Mouse (Mus musculus): ENCODE results near the gene Fbxo28. TPM values are rescaled to one million over a fixed set of nuclear protein-coding genes. Genes with fewer than 3 reads are reported as not detected.

Gene Fbxo28
- polyA plus RNA-seq, 1 experiment from 2014 or later: 19.0 TPM

DNA sequence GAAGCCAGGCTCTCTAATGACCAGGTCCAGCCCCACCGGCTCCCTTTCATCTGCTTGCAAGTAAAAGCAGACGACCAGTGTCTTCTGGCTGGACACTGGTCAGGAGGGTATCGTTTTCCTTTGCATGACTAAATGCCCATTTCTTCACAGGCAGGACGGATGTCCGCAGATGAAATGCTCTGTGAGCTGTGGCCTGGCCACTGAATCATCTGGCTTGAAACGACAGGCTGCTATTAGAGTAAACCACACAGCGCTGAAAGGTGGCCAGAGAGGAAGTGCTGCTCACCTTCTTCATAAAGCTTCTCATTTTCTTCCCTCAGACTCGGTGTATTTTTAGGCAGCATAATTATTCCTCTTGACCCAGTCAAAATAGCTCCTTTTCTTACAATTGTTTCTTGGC lies 27.4 kb upstream of the Fbxo28 start:
- Histone ChIP-seq H3K36me3 (no peaks in the 10 kb centered on the region), H3K4me3 (no peak overlapping the region), H3K9me3 (no peaks in the 10 kb centered on the region), H3K27me3 (ENCODE audit: insufficient read depth, poor library complexity, severe bottlenecking) (peaks cover 3% of the 10 kb centered on the region), H3K4me1 (0 out of 2 replicates have a peak, but pooled peaks cover 5% of the 10 kb centered on the region), H3K27ac (no peak overlapping the region)
- WGBS: 68% methylated on average over 8 of the region's 8 CpGs
- DNase-seq (ENCODE audit: low spot score): no peak

DNA sequence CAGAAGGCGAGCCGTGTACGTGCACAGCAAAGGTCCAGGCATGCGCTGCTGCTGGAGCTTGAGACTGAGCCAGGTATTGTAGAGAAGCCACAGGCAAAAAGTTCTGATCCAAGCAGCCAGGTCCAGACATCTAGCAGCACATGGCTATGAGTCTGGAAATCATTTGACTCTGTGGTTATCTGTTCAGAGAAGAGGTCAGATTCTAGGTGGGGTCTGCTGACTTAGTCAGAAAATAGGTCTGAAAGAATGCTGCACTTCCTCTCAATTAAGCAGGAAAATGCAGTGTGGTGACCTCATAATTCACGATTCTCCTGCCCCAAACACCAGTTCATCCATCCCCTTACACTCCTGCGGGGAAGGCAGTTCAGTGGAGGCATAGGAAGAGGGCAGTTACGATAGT lies 26.9 kb upstream of the Fbxo28 start:
- DNase-seq (ENCODE audit: low spot score): no peak
- Histone ChIP-seq H3K27ac (no peak overlapping the region), H3K9me3 (no peaks in the 10 kb centered on the region), H3K4me1 (0 out of 2 replicates have a peak, but pooled peaks cover 5% of the 10 kb centered on the region), H3K27me3 (ENCODE audit: insufficient read depth, poor library complexity, severe bottlenecking) (no peaks in the 10 kb centered on the region; the same call in 1 of the 2 replicates), H3K36me3 (no peaks in the 10 kb centered on the region), H3K4me3 (no peak overlapping the region)
- 75% methylated on average over 7 of the region's 7 CpGs for WGBS

DNA sequence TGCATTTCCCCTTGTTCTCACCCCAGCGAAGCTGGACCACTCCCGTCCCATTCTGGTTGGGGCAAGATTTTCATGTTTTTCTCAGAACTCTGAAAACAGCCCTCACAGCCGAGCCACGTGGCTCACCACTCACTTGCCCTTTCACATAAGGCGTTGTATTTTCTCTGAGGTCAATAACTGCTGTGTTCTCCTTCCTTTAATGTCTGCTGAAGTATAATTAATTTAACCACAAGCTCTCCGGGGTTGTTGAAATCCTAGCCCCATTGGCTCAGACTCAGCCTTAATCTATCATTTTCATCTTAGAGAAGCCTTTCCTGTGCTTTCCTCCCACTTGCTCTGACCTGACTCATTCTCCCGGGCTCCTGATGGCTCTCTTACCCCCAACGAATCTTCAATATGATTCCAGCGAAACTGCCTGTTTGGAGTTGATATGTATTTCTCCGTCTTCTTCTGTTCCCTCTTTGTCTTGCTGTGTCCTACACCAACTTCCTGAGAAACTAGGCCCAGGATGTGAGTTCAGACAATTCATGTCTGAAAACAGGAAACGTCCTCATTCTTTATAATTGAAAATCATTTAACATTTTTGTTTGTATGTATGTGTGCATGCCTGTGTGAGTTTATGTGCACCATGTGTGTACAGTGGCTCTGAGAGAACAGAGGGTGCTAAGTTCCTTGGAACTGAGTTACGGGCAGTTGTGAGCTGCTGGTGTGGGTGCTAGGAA lies 22.4 kb upstream of the Fbxo28 start:
- H3K9me3 ChIP-seq: no peaks in the 10 kb centered on the region
- no peaks in the 10 kb centered on the region; the same call in 1 of the 2 replicates for H3K27me3 ChIP-seq (ENCODE audit: insufficient read depth, poor library complexity, severe bottlenecking)
- H3K4me3 ChIP-seq: no peak overlapping the region
- DNase-seq (ENCODE audit: low spot score): no peak
- H3K27ac ChIP-seq: no peak overlapping the region
- 79% methylated on average over 12 of the region's 12 CpGs for WGBS
- H3K4me1 ChIP-seq: 0 out of 2 replicates have a peak, but pooled peaks cover 4% of the 10 kb centered on the region
- H3K36me3 ChIP-seq: no peaks in the 10 kb centered on the region

DNA sequence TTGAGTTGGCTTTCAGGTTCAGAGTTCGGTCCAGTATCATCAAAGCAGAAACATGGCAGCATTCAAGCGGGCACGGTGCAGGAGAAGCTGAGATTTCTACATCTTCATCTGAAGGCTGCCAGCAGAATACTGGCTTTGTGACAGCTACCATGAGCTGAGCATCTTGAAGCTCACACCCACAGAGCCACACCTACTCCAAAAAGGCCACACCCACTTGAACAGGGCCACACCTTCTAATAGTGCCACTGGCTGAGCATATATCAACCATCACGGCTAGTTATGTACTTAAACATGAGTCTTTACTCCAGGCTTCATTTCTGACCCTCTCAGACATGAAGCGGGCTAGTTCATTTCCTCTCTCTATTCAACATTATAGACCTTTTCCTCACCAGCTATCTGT lies 21.3 kb upstream of the Fbxo28 start:
- DNase-seq (ENCODE audit: low spot score): no peak
- Histone ChIP-seq H3K27me3 (ENCODE audit: insufficient read depth, poor library complexity, severe bottlenecking) (no peaks in the 10 kb centered on the region), H3K4me1 (0 out of 2 replicates have a peak, but pooled peaks cover 2% of the 10 kb centered on the region), H3K4me3 (no peak overlapping the region), H3K36me3 (no peaks in the 10 kb centered on the region), H3K27ac (no peak overlapping the region), H3K9me3 (no peaks in the 10 kb centered on the region)
- WGBS: 84% methylated on average over 5 of the region's 5 CpGs

DNA sequence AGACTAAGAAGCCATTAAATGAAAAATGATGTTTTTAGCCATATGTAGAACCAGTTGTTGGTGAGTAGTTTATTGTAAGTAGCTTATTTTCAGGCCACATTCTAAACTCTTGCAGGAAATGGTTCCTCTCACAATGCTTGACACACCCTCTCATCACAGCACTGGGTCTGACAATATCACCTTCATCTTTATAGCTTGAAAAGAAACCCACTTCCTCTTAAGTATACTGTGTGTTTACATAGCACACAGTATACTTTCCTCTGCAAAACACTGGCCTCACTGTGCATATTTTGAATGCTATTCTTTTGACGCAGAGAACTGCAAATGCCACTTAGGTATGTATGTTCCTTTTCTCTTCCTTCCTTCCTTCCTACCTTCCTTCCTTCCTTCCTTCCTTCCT lies 16.7 kb upstream of the Fbxo28 start:
- H3K9me3 ChIP-seq: no peaks in the 10 kb centered on the region
- no peaks in the 10 kb centered on the region for H3K27me3 ChIP-seq (ENCODE audit: insufficient read depth, poor library complexity, severe bottlenecking)
- H3K27ac ChIP-seq: no peak overlapping the region
- H3K4me1 ChIP-seq: 0 out of 2 replicates have a peak, but pooled peaks cover 2% of the 10 kb centered on the region
- H3K36me3 ChIP-seq: no peaks in the 10 kb centered on the region
- no peak for DNase-seq (ENCODE audit: low spot score)
- no peak overlapping the region for H3K4me3 ChIP-seq
- 62% methylated on average over 1 of the region's 1 CpGs for WGBS

DNA sequence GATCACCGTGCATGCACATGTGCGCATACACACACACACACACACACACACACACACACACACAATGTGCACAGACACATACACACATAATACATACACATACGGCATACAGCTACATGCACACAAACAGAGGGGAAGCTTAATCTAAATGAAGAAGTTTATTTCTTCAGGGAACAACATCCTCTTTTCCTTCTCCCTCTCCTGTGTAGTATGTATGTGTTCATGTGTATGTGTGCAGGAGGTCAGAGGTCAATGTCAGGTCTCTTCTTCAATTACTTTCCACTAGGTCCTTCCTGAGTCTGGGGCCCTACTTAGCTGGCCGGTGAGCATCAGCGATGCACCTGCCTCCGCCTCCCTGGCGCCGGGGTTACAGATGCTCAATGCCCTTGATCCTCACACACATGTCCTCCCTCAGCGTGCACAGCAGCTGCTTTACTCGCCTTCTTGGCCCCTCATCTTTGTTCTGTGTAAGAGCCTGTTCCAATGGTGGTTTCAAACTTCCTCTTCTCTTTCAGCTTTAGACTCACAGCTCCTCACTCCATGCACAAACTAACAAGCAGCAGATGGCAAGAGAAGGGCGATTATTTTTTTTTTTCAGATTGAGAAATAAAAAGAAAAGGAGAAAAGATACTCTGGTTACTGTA lies 13.2 kb upstream of the Fbxo28 start:
- Histone ChIP-seq H3K9me3 (no peaks in the 10 kb centered on the region), H3K4me1 (0 out of 2 replicates have a peak, but pooled peaks cover 2% of the 10 kb centered on the region), H3K36me3 (no peaks in the 10 kb centered on the region), H3K27ac (no peak overlapping the region), H3K27me3 (ENCODE audit: insufficient read depth, poor library complexity, severe bottlenecking) (no peaks in the 10 kb centered on the region), H3K4me3 (no peak overlapping the region)
- 83% methylated on average over 11 of the region's 11 CpGs for WGBS
- no peak for DNase-seq (ENCODE audit: low spot score)

DNA sequence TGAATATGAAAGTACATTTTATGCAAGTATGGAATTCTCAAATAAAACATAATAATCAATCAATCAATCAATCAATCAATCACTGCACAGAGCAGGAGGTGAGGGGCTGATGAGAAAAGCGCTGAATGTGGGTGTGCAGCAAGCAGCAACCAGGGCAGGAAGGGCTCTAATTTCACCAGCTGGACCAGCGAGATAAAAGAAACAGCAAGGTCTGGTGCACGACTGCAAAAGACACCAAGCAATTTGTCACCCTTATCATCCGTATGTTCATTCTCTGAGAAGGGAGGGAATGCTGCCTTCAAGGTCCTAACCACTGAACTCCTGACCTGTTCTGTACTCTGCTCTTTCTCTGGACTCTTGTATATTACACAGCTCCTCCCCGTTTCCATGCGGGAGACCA lies 8.1 kb upstream of the Fbxo28 start:
- DNase-seq (ENCODE audit: low spot score): no peak
- Histone ChIP-seq H3K4me1 (peaks cover 4% of the 10 kb centered on the region; the same call in 1 of the 2 replicates), H3K36me3 (no peaks in the 10 kb centered on the region), H3K4me3 (no peak overlapping the region), H3K27ac (no peak overlapping the region), H3K9me3 (0 out of 2 replicates have a peak, but pooled peaks cover 3% of the 10 kb centered on the region), H3K27me3 (ENCODE audit: insufficient read depth, poor library complexity, severe bottlenecking) (no peaks in the 10 kb centered on the region)
- WGBS: 61% methylated on average over 6 of the region's 6 CpGs

DNA sequence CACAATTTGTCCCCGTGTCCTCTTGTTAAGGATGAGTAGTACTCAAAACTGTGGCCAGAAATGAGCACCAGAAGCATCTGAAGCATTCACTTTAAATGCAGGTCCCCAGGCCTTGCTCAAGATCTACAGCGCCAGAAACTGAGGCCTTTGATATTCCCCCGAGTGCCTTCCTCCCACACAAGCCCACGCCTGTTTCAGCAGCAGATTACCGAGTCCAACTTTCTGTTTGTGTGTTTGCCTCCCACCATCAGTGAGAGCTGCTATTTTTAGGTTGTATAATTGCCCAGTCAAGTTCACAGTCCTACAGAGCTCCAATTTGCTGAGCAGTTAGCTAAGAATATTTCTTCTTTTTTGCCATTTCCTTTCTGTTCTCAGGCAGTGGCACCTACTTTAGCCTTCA lies 5.1 kb upstream of the Fbxo28 start:
- 48% methylated on average over 5 of the region's 5 CpGs for WGBS
- no peak overlapping the region for H3K27ac ChIP-seq
- no peaks in the 10 kb centered on the region for H3K27me3 ChIP-seq (ENCODE audit: insufficient read depth, poor library complexity, severe bottlenecking)

DNA sequence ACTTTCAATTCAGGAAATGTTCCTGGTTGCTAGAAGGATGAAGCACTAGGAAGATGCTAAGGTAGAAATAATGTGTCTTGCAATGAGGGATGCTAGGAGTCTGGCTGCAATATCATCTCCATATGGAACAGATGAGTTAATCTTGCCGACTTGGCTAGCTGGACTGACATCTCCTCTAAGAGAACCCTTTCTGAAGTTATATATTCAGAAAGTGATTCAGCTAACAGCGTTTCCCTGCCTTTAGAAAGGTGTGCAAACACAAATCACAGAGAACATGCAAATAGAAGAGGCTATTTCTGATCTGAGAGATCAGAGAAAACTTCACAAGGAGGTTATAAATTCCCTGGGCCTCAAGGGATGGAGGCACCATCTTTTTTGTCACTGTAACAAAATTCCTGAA lies 4.4 kb upstream of the Fbxo28 start:
- Histone ChIP-seq H3K27ac (no peak overlapping the region), H3K27me3 (ENCODE audit: insufficient read depth, poor library complexity, severe bottlenecking) (no peaks in the 10 kb centered on the region), H3K4me3 (no peak overlapping the region), H3K9me3 (0 out of 2 replicates have a peak, but pooled peaks cover 3% of the 10 kb centered on the region), H3K36me3 (no peaks in the 10 kb centered on the region), H3K4me1 (peaks cover 4% of the 10 kb centered on the region; the same call in 1 of the 2 replicates)
- WGBS: 69% methylated on average over 2 of the region's 2 CpGs
- DNase-seq (ENCODE audit: low spot score): no peak

More for the DNA sequence above, 5.1 kb upstream of the Fbxo28 start:
- Histone ChIP-seq H3K4me3 (no peak overlapping the region), H3K9me3 (0 out of 2 replicates have a peak, but pooled peaks cover 3% of the 10 kb centered on the region), H3K36me3 (no peaks in the 10 kb centered on the region), H3K4me1 (peaks cover 4% of the 10 kb centered on the region; the same call in 1 of the 2 replicates)
- no peak for DNase-seq (ENCODE audit: low spot score)

DNA sequence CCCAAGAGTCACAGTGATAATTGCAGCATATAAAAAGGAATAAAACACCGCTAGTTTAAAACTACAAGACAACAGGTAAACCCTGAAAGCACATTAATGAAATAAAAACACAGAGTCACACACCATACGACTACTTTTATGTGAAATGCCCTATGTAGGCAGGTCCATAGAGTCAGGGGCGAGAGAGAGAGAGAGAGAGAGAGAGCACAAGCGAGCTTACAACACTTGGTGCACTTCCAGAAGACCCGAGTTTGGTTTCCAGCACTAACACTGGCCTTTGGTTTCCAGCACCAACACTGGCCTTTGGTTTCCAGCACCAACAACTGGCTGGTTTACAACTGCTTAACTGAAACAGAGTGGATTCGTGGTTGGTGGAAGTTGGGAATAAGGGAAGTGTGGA lies 564 bp upstream of the Fbxo28 start:
- H3K27ac ChIP-seq: peak overlapping the region; percentile 99

DNA sequence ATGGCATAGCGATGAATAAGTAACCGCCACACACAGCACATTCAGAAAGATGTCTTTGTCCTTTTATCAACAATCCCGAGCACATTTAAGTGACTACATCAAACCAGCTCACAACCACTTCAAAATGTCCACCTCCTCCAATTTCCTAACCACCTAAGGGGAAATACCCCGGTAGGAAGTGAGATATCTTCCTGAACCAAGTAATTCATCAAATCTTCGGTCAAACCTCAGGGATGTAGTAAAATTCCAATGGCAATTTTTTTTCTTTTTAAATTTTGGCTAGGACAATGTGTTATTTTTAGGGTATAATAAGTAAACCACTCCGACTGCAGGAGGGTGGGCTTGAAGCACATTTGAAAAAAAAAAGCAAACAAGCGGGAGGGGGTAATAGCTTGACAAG lies 1.1 kb downstream of the Fbxo28 start:
- Histone ChIP-seq H3K36me3 (peaks cover 6% of the 10 kb centered on the region), H3K27ac (no peak overlapping the region; the same call in 1 of the 2 replicates), H3K9me3 (no peaks in the 10 kb centered on the region), H3K4me3 (peak overlapping the region; percentile 100), H3K27me3 (ENCODE audit: insufficient read depth, poor library complexity, severe bottlenecking) (no peaks in the 10 kb centered on the region), H3K4me1 (peaks cover 10% of the 10 kb centered on the region; the same call in 1 of the 2 replicates)
- WGBS: 38% methylated on average over 7 of the region's 7 CpGs
- DNase-seq (ENCODE audit: low spot score): no peak

More for the DNA sequence above, 564 bp upstream of the Fbxo28 start:
- no peaks in the 10 kb centered on the region for H3K27me3 ChIP-seq (ENCODE audit: insufficient read depth, poor library complexity, severe bottlenecking)
- H3K36me3 ChIP-seq: peaks cover 6% of the 10 kb centered on the region; the same call in 1 of the 2 replicates
- no peaks in the 10 kb centered on the region for H3K9me3 ChIP-seq
- peak overlapping the region; percentile 100 for H3K4me3 ChIP-seq
- H3K4me1 ChIP-seq: peaks cover 14% of the 10 kb centered on the region; the same call in 1 of the 2 replicates
- no peak for DNase-seq (ENCODE audit: low spot score)
- 37% methylated on average over 6 of the region's 6 CpGs for WGBS

DNA sequence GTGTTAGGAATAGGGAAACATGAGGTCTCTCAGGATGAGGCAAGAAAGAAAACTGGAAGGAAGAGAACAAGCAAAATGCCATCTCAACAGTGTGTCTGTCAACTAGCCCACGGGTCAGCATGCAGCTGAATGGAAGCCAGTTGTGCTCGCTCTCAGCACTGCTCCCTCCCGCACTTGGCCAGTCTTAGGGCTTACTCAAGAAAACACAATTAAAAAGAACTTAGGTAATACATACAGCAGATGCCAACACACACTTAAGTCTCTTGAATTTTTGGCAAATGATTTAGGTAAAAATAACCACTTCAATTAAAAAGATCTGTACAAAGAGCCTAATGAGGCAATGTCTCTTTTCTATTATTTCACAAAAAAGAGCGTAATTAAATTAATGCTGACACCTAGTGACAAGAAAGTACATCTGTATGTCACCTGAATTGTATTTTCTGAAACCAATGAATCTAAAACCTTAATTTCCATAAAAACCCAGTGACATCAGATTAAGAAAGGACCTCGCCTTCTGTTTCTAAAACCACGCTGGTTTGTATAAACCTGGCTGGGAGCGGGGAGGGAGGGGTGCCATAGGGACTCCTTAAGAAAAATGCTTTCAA lies 2.4 kb downstream of the Fbxo28 start:
- H3K4me1 ChIP-seq: peaks cover 10% of the 10 kb centered on the region; the same call in 1 of the 2 replicates

More for the DNA sequence above, 2.4 kb downstream of the Fbxo28 start:
- 83% methylated on average over 7 of the region's 7 CpGs for WGBS
- Histone ChIP-seq H3K4me3 (no peak overlapping the region), H3K36me3 (peaks cover 6% of the 10 kb centered on the region), H3K27me3 (ENCODE audit: insufficient read depth, poor library complexity, severe bottlenecking) (no peaks in the 10 kb centered on the region), H3K27ac (no peak overlapping the region), H3K9me3 (no peaks in the 10 kb centered on the region)
- DNase-seq (ENCODE audit: low spot score): no peak
